Mouse (Mus musculus) hindbrain, embryonic 13.5 days (tissue): ENCODE results near the gene Tyw1. TPM values are rescaled to one million over a fixed set of nuclear protein-coding genes. Genes with fewer than 3 reads are reported as not detected.

Experiments
- ATAC-seq: fragments of 200-750 bp; cut with Nextera tagmentation; 2 replicates; pipeline ENCODE4 v1.8.0; 2017; ENCODE audit warnings: moderate TSS enrichment; ENCODE audit not compliant: low FRiP score
- H3K27ac ChIP-seq: fragments of 300-500 bp; sonication (generic); 2 replicates; pipeline ENCODE4 v1.5.1; 2015; ENCODE audit warnings: inconsistent platforms, mild to moderate bottlenecking, moderate library complexity
- H3K27me3 ChIP-seq: fragments of 300-500 bp; sonication (generic); 2 replicates; pipeline ENCODE4 v1.6.1; 2015; ENCODE audit warnings: mild to moderate bottlenecking, inconsistent platforms
- H3K36me3 ChIP-seq: fragments of 300-500 bp; sonication (generic); 2 replicates; pipeline ENCODE4 v1.6.1; 2015; ENCODE audit warnings: mild to moderate bottlenecking, inconsistent platforms
- H3K4me1 ChIP-seq: fragments of 300-500 bp; sonication (generic); replicated peaks from 2 replicates; pipeline ENCODE4 v1.6.1; 2015; ENCODE audit warnings: inconsistent platforms
- H3K4me2 ChIP-seq: fragments of 300-500 bp; sonication (generic); 2 replicates; pipeline ENCODE4 v1.6.1; 2015; ENCODE audit warnings: inconsistent platforms, mild to moderate bottlenecking, moderate library complexity
- H3K4me3 ChIP-seq: fragments of 300-500 bp; sonication (generic); 2 replicates; pipeline ENCODE4 v1.5.1; 2015; ENCODE audit warnings: mild to moderate bottlenecking, inconsistent platforms
- H3K9ac ChIP-seq: fragments of 300-500 bp; sonication (generic); 2 replicates; pipeline ENCODE4 v1.6.1; 2015; ENCODE audit warnings: mild to moderate bottlenecking, inconsistent platforms
- H3K9me3 ChIP-seq: fragments of 300-500 bp; sonication (generic); 2 replicates; pipeline ENCODE4 v1.6.1; 2016; ENCODE audit warnings: inconsistent platforms
- WGBS: fragments of 180-500 bp; shearing (Covaris S2); methylation state at CpG from one replicate; pipeline ENCODE4 v1.1.7; 2015; 5-methylcytosine and 5-hydroxymethylcytosine counted together
- polyA plus RNA-seq: library from polyadenylated mRNA; unstranded; fragments of >200 nt; fragmentation: Nextera tagmentation; extraction: Ambion mirVana; gene quantifications from 2 replicates; pipeline ENCODE4 v1.2.1, GENCODE M21; 2015

Gene Tyw1
- 24.6 and 25.8 TPM in 2 replicates for polyA plus RNA-seq

- Histone ChIP-seq H3K4me3 (peak within 1 kb of the TSS; percentile 74), H3K27me3 (no peaks in the 10 kb centered on the region), H3K9me3 (no peaks in the 10 kb centered on the region), H3K36me3 (peaks cover 39% of the 10 kb centered on the region), H3K4me2 (peak within 1 kb of the TSS; percentile 76), H3K4me1 (peaks cover 34% of the 10 kb centered on the region), H3K9ac (peak within 1 kb of the TSS; percentile 83), H3K27ac (peak within 1 kb of the TSS; percentile 87)
- whole genome bisulfite sequencing, result under 1% methylated on average over 52 of the region's 52 CpGs
- peak; percentile 91 for ATAC-seq
Measured at GRCm38 (mm10) chr5:130255017-130255720, at the start of gene Tyw1, which contains the start of gene Sbds. Tyw1 (plus strand) TSS chr5:130255619. Sbds (minus strand) TSS chr5:130255530.

GRCm38 (mm10) chr5:130207299-130207698 is 48.1 kb upstream of the Tyw1 start:
- Histone ChIP-seq H3K27me3 (no peaks in the 10 kb centered on the region), H3K9ac (no peak overlapping the region), H3K4me1 (no peaks in the 10 kb centered on the region), H3K27ac (no peak overlapping the region), H3K36me3 (peaks cover 68% of the 10 kb centered on the region), H3K4me2 (no peak overlapping the region), H3K4me3 (no peak overlapping the region), H3K9me3 (no peaks in the 10 kb centered on the region)
- no peak for ATAC-seq
- WGBS, result 94% methylated on average over 4 of the region's 4 CpGs

GRCm38 (mm10) chr5:130212956-130213355 is 42.5 kb upstream of the Tyw1 start:
- 96% methylated on average over 11 of the region's 11 CpGs for WGBS
- Histone ChIP-seq H3K4me3 (no peak overlapping the region), H3K27ac (no peak overlapping the region), H3K9me3 (no peaks in the 10 kb centered on the region), H3K4me2 (no peak overlapping the region), H3K9ac (no peak overlapping the region), H3K27me3 (no peaks in the 10 kb centered on the region), H3K4me1 (no peaks in the 10 kb centered on the region), H3K36me3 (peaks cover 73% of the 10 kb centered on the region)
- no peak for ATAC-seq

GRCm38 (mm10) chr5:130216781-130217180 is 38.6 kb upstream of the Tyw1 start, which contains the start of gene Tmem248:
Tmem248 (plus strand) TSS chr5:130217081.
- Histone ChIP-seq H3K9me3 (no peaks in the 10 kb centered on the region), H3K27ac (no peak within 1 kb of the TSS), H3K27me3 (no peaks in the 10 kb centered on the region), H3K36me3 (peaks cover 39% of the 10 kb centered on the region), H3K4me3 (no peak within 1 kb of the TSS), H3K9ac (no peak within 1 kb of the TSS), H3K4me1 (peaks cover 12% of the 10 kb centered on the region; the same call in 1 of the 2 replicates), H3K4me2 (no peak within 1 kb of the TSS)
- no peak for ATAC-seq
- WGBS, result 86% methylated on average over 7 of the region's 7 CpGs

DNA sequence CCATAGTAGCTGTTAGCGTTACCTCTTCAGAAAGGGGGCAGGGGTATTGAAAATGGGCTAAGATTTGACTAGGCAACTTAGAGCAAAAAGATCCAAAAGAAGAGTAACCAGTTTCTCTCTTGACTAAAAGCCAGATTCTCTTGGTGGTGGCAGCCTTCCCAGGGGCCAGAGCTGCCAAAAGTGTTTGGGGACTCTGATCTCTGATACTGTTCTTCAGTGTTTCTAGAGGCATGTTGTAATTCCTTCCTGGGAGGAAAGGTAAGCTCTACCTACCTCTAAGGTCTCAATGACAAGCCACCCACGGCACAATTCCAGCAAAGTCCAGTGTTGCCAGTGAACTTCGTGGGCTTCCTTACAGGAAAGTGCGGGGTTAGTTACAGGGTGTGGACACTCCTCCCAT is 38.0 kb upstream of the Tyw1 start:
- H3K27me3 ChIP-seq, result no peaks in the 10 kb centered on the region
- H3K4me3 ChIP-seq, result no peak overlapping the region
- WGBS, result 90% methylated on average over 4 of the region's 4 CpGs
- H3K4me2 ChIP-seq, result no peak overlapping the region
- H3K27ac ChIP-seq, result no peak overlapping the region
- peaks cover 12% of the 10 kb centered on the region; the same call in 1 of the 2 replicates for H3K4me1 ChIP-seq
- H3K9ac ChIP-seq, result no peak overlapping the region
- no peaks in the 10 kb centered on the region for H3K9me3 ChIP-seq
- H3K36me3 ChIP-seq, result peaks cover 35% of the 10 kb centered on the region
- ATAC-seq, result no peak

DNA sequence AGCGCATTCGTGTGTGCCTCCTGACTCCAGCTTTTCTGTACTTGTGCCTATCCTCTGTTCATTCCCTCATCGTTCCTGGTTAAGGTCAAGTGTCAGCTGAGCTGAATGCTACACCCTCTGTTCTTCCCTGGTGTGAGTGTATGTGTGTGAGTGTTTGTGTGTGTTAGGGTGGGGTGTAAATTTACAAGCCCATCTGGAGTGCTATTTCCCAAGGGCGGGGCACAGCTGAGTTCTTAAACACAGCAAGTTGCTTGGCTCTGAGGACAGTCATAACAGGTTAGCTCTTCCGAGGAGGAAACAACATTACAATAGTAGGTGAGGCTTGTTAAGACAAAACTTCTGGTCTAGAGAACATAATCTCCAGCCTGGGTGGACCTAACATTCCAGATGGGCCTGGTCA is 37.1 kb upstream of the Tyw1 start:
- Histone ChIP-seq H3K36me3 (peaks cover 25% of the 10 kb centered on the region), H3K27me3 (no peaks in the 10 kb centered on the region), H3K4me1 (peaks cover 19% of the 10 kb centered on the region), H3K27ac (no peak overlapping the region), H3K9ac (no peak overlapping the region), H3K4me2 (no peak overlapping the region), H3K9me3 (no peaks in the 10 kb centered on the region), H3K4me3 (no peak overlapping the region)
- no peak for ATAC-seq
- WGBS, result 91% methylated on average over 5 of the region's 5 CpGs

- Histone ChIP-seq H3K36me3 (peaks cover 8% of the 10 kb centered on the region), H3K27me3 (no peaks in the 10 kb centered on the region), H3K4me3 (peak overlapping the region; percentile 98), H3K9me3 (no peaks in the 10 kb centered on the region), H3K9ac (peak overlapping the region; percentile 97), H3K4me1 (peaks cover 33% of the 10 kb centered on the region), H3K27ac (peak overlapping the region; percentile 88), H3K4me2 (peak overlapping the region; percentile 64)
- ATAC-seq, result no peak
- 49% methylated on average over 2 of the region's 2 CpGs for WGBS
Measured at GRCm38 (mm10) chr5:130221316-130221715, 34.1 kb upstream of the Tyw1 start.

- no peaks in the 10 kb centered on the region for H3K9me3 ChIP-seq
- H3K4me3 ChIP-seq, result peak overlapping the region; percentile 98
- ATAC-seq, result peak; percentile 37
- peaks cover 8% of the 10 kb centered on the region for H3K36me3 ChIP-seq
- peak overlapping the region; percentile 64 for H3K4me2 ChIP-seq
- H3K27me3 ChIP-seq, result no peaks in the 10 kb centered on the region
- H3K4me1 ChIP-seq, result peaks cover 33% of the 10 kb centered on the region
- WGBS, result under 1% methylated on average over 10 of the region's 10 CpGs
- H3K27ac ChIP-seq, result peak overlapping the region; percentile 88
- peak overlapping the region; percentile 97 for H3K9ac ChIP-seq
Measured at GRCm38 (mm10) chr5:130221760-130222145, 33.7 kb upstream of the Tyw1 start.

DNA sequence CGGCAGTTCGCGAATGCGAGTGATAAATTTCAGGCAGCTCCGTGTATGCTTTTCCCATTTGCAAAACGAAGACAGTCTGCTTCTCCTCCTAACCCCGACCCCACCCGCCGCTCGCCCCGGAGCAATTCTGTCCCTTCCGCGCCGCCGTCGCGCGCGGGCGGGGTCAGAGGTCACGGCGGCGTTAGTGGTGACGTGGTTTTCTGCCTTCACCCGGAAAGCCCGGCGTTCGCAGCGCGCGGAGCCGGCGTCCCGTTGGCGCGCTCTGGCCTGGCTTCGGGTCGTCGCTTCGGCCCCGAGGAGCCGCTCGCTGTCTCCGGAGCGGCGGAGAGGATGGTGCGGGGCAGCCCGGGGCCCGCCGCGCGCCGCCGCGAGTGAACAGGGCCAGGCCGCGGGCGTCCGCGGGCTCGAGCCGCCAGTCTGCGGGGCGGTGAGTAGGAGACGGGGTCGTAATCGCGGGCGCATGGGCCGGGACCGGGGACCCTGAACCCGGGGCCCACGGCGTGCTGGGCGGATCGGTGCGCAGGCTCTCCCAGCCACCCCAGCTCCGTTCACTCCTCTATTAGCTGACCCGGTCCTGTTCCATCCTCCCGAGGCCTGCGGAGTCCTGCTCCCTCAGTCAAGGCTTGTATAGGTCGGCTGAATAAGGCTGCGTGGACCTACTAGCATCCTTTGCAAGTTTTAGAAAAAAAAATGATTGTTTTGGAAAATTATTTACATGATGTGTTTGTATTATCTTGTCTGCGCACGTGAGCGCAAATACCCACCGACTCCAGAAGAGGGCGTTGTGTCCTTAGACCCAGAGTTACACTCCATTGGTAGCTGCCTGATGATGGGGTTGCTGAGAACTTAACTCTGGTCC is 33.0 kb upstream of the Tyw1 start:
- peak; percentile 87 for ATAC-seq

DNA sequence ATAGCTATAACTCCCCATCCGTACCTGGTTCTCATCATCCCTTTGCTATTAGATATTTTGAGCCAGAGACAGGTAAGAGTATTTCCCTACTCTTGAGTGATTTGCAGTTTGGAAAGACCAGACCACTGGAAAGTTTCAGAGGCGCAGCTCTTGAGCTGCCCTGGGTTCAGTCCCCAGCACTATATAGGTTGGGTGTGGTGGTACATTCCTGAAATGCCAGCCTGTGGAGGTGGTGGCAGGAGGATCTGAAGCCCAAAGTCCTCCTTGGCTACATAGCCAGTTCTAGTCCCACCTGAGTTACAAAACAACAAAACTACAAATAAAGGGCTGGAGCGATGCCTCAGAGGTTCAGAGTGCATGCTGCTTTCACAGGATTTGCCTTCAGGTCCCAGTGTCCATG is 28.6 kb upstream of the Tyw1 start:
- WGBS, result 93% methylated on average over 3 of the region's 3 CpGs
- Histone ChIP-seq H3K27me3 (no peaks in the 10 kb centered on the region), H3K4me1 (peaks cover 20% of the 10 kb centered on the region), H3K4me2 (no peak overlapping the region), H3K9ac (no peak overlapping the region), H3K9me3 (no peaks in the 10 kb centered on the region), H3K4me3 (no peak overlapping the region), H3K27ac (no peak overlapping the region), H3K36me3 (peaks cover 21% of the 10 kb centered on the region)
- ATAC-seq, result no peak

More for the DNA sequence above, 33.0 kb upstream of the Tyw1 start:
- peak overlapping the region; percentile 64 for H3K4me2 ChIP-seq
- under 1% methylated on average over 88 of the region's 88 CpGs for WGBS
- peak overlapping the region; percentile 98 for H3K4me3 ChIP-seq
- H3K4me1 ChIP-seq, result peaks cover 33% of the 10 kb centered on the region
- H3K36me3 ChIP-seq, result peaks cover 8% of the 10 kb centered on the region
- H3K27me3 ChIP-seq, result no peaks in the 10 kb centered on the region
- H3K9me3 ChIP-seq, result no peaks in the 10 kb centered on the region
- peak overlapping the region; percentile 97 for H3K9ac ChIP-seq
- H3K27ac ChIP-seq, result peak overlapping the region; percentile 88

GRCm38 (mm10) chr5:130228120-130228519 is 27.3 kb upstream of the Tyw1 start:
- Histone ChIP-seq H3K4me3 (no peak overlapping the region), H3K4me2 (no peak overlapping the region), H3K36me3 (peaks cover 35% of the 10 kb centered on the region), H3K27ac (no peak overlapping the region), H3K9ac (no peak overlapping the region), H3K4me1 (peaks cover 16% of the 10 kb centered on the region), H3K27me3 (no peaks in the 10 kb centered on the region), H3K9me3 (no peaks in the 10 kb centered on the region)
- no peak for ATAC-seq
- 84% methylated on average over 4 of the region's 4 CpGs for WGBS

- WGBS, result 96% methylated on average over 8 of the region's 8 CpGs
- H3K4me1 ChIP-seq, result no peaks in the 10 kb centered on the region
- H3K36me3 ChIP-seq, result peaks cover 97% of the 10 kb centered on the region
- no peak overlapping the region for H3K27ac ChIP-seq
- H3K4me3 ChIP-seq, result no peak overlapping the region
- H3K9me3 ChIP-seq, result no peaks in the 10 kb centered on the region
- no peak for ATAC-seq
- no peaks in the 10 kb centered on the region for H3K27me3 ChIP-seq
- no peak overlapping the region for H3K4me2 ChIP-seq
- H3K9ac ChIP-seq, result no peak overlapping the region
Measured at GRCm38 (mm10) chr5:130236302-130236701, 19.1 kb upstream of the Tyw1 start.
